Mouse (Mus musculus) neural tube, embryonic 11.5 days (tissue): ENCODE measurements around the gene Cdk14. TPM values are rescaled to one million over a fixed set of nuclear protein-coding genes. Genes with fewer than 3 reads are reported as not detected.

Experiments used
- ATAC-seq: fragments of 200-750 bp; cut with Nextera tagmentation; 2 replicates; pipeline ENCODE4 v1.8.0; 2017; ENCODE audit warnings: moderate number of reproducible peaks, mild to moderate bottlenecking, moderate TSS enrichment, moderate library complexity; ENCODE audit not compliant: insufficient read depth, low FRiP score, low TSS enrichment
- DNase-seq: peaks from one replicate; pipeline ENCODE4 v3.0.0-alpha.2; 2015; ENCODE audit warnings: low spot score
- H3K27ac ChIP-seq: fragments of 300-500 bp; sonication (generic); 2 replicates; pipeline ENCODE4 v1.5.1; 2014; ENCODE audit warnings: low read depth, mild to moderate bottlenecking, low read length
- H3K27me3 ChIP-seq: fragments of 300-500 bp; sonication (generic); 2 replicates; pipeline ENCODE4 v1.6.1; 2014; ENCODE audit warnings: mild to moderate bottlenecking, low read length, mixed read lengths; ENCODE audit not compliant: control insufficient read depth, insufficient read depth
- H3K36me3 ChIP-seq: fragments of 300-500 bp; sonication (generic); 2 replicates; pipeline ENCODE4 v1.6.1; 2014; ENCODE audit warnings: mild to moderate bottlenecking, low read length, moderate library complexity, mixed read lengths; ENCODE audit not compliant: control insufficient read depth, insufficient read depth
- H3K4me1 ChIP-seq: fragments of 300-500 bp; sonication (generic); 2 replicates; pipeline ENCODE4 v1.6.1; 2014; ENCODE audit warnings: low read length, mixed read lengths; ENCODE audit not compliant: control insufficient read depth, insufficient read depth
- H3K4me2 ChIP-seq: fragments of 300-500 bp; sonication (generic); 2 replicates; pipeline ENCODE4 v1.6.1; 2014; ENCODE audit warnings: low read depth, mild to moderate bottlenecking, moderate library complexity
- H3K4me3 ChIP-seq: fragments of 300-500 bp; sonication (generic); 2 replicates; pipeline ENCODE4 v1.5.1; 2014; ENCODE audit warnings: low read depth, low read length
- H3K9ac ChIP-seq: fragments of 300-500 bp; sonication (generic); 2 replicates; pipeline ENCODE4 v1.6.1; 2014; ENCODE audit warnings: mild to moderate bottlenecking, low read length
- H3K9me3 ChIP-seq: fragments of 300-500 bp; sonication (generic); 2 replicates; pipeline ENCODE4 v1.6.1; 2016; ENCODE audit warnings: low read length; ENCODE audit not compliant: control insufficient read depth
- WGBS: fragments of 180-500 bp; shearing (Covaris S2); extraction: QIAGEN DNeasy Blood & Tissue Kit; methylation state at CpG from one replicate; pipeline ENCODE4 v1.1.7; 2014; 5-methylcytosine and 5-hydroxymethylcytosine counted together
- polyA plus RNA-seq: library from polyadenylated mRNA; unstranded; fragments of >200 nt; fragmentation: Nextera tagmentation; extraction: Ambion mirVana; gene quantifications from 2 replicates; pipeline ENCODE4 v1.2.1, GENCODE M21; 2014

Cdk14 gene
- polyA plus RNA-seq, 1 experiment from 2014 or later = 29.5 TPM

GRCm38 (mm10) chr5:4825076-4825475, 595.0 kb downstream of the Cdk14 start:
- Histone ChIP-seq H3K4me2 (no peak overlapping the region), H3K9me3 (no peaks in the 10 kb centered on the region), H3K4me1 (peaks cover 4% of the 10 kb centered on the region; the same call in 1 of the 2 replicates), H3K9ac (no peak overlapping the region), H3K27ac (no peak overlapping the region), H3K4me3 (no peak overlapping the region), H3K27me3 (no peaks in the 10 kb centered on the region), H3K36me3 (no peaks in the 10 kb centered on the region)
- 94% methylated on average over 4 of the region's 4 CpGs for WGBS
- no peak for DNase-seq
- no peak for ATAC-seq

GRCm38 (mm10) chr5:4824171-4824570, 595.9 kb downstream of the Cdk14 start:
- DNase-seq (no peak), ATAC-seq (no peak)
- no peak overlapping the region for H3K4me2 ChIP-seq
- WGBS = 80% methylated on average over 1 of the region's 1 CpGs
- H3K9ac ChIP-seq = no peak overlapping the region
- H3K4me1 ChIP-seq = peaks cover 4% of the 10 kb centered on the region; the same call in 1 of the 2 replicates
- H3K36me3 ChIP-seq = no peaks in the 10 kb centered on the region
- no peak overlapping the region for H3K27ac ChIP-seq
- H3K4me3 ChIP-seq = no peak overlapping the region
- no peaks in the 10 kb centered on the region for H3K9me3 ChIP-seq
- H3K27me3 ChIP-seq = no peaks in the 10 kb centered on the region

- H3K4me2 ChIP-seq = no peak overlapping the region
- DNase-seq (no peak), ATAC-seq (no peak)
- H3K9me3 ChIP-seq = no peaks in the 10 kb centered on the region
- no peak overlapping the region for H3K9ac ChIP-seq
- 57% methylated on average over 2 of the region's 2 CpGs for WGBS
- no peaks in the 10 kb centered on the region for H3K27me3 ChIP-seq
- no peaks in the 10 kb centered on the region for H3K36me3 ChIP-seq
- no peak overlapping the region for H3K27ac ChIP-seq
- H3K4me1 ChIP-seq = peaks cover 4% of the 10 kb centered on the region; the same call in 1 of the 2 replicates
- no peak overlapping the region for H3K4me3 ChIP-seq
Measured at GRCm38 (mm10) chr5:4822041-4822440, 598.1 kb downstream of the Cdk14 start.

GRCm38 (mm10) chr5:4821368-4821771, 598.7 kb downstream of the Cdk14 start:
- Histone ChIP-seq H3K9me3 (no peaks in the 10 kb centered on the region), H3K36me3 (no peaks in the 10 kb centered on the region), H3K9ac (no peak overlapping the region), H3K27ac (no peak overlapping the region), H3K4me3 (no peak overlapping the region), H3K27me3 (no peaks in the 10 kb centered on the region), H3K4me1 (peaks cover 4% of the 10 kb centered on the region; the same call in 1 of the 2 replicates), H3K4me2 (no peak overlapping the region)
- peak; percentile 29 for DNase-seq
- ATAC-seq = no peak
- 18% methylated on average over 8 of the region's 8 CpGs for WGBS

- Histone ChIP-seq H3K27ac (no peak overlapping the region), H3K36me3 (no peaks in the 10 kb centered on the region), H3K27me3 (no peaks in the 10 kb centered on the region), H3K4me3 (no peak overlapping the region), H3K9ac (no peak overlapping the region), H3K4me1 (peaks cover 4% of the 10 kb centered on the region; the same call in 1 of the 2 replicates), H3K9me3 (no peaks in the 10 kb centered on the region), H3K4me2 (no peak overlapping the region)
- DNase-seq (no peak), ATAC-seq (no peak)
- 85% methylated on average over 5 of the region's 5 CpGs for WGBS
Measured at GRCm38 (mm10) chr5:4816981-4817380, 603.1 kb downstream of the Cdk14 start.

- 93% methylated on average over 7 of the region's 7 CpGs for WGBS
- no peak for DNase-seq
Measured at GRCm38 (mm10) chr5:4814465-4815204, 605.5 kb downstream of the Cdk14 start.

GRCm38 (mm10) chr5:4813357-4813756, 606.8 kb downstream of the Cdk14 start:
- H3K36me3 ChIP-seq = no peaks in the 10 kb centered on the region
- 90% methylated on average over 7 of the region's 7 CpGs for WGBS
- no peak for ATAC-seq

More at GRCm38 (mm10) chr5:4814465-4815204, 605.5 kb downstream of the Cdk14 start:
- Histone ChIP-seq H3K27me3 (no peaks in the 10 kb centered on the region), H3K36me3 (no peaks in the 10 kb centered on the region), H3K9me3 (no peaks in the 10 kb centered on the region), H3K4me2 (no peak overlapping the region), H3K4me1 (no peaks in the 10 kb centered on the region), H3K27ac (no peak overlapping the region), H3K9ac (no peak overlapping the region), H3K4me3 (no peak overlapping the region)
- no peak for ATAC-seq

GRCm38 (mm10) chr5:4812036-4812729, 607.9 kb downstream of the Cdk14 start:
- H3K27ac ChIP-seq = no peak overlapping the region
- H3K9ac ChIP-seq = no peak overlapping the region

More at GRCm38 (mm10) chr5:4813357-4813756, 606.8 kb downstream of the Cdk14 start:
- Histone ChIP-seq H3K9ac (no peak overlapping the region), H3K4me1 (no peaks in the 10 kb centered on the region), H3K9me3 (no peaks in the 10 kb centered on the region), H3K27me3 (no peaks in the 10 kb centered on the region), H3K4me3 (no peak overlapping the region), H3K4me2 (no peak overlapping the region), H3K27ac (no peak overlapping the region)
- DNase-seq = no peak

More at GRCm38 (mm10) chr5:4812036-4812729, 607.9 kb downstream of the Cdk14 start:
- Histone ChIP-seq H3K27me3 (no peaks in the 10 kb centered on the region), H3K9me3 (no peaks in the 10 kb centered on the region), H3K4me1 (no peaks in the 10 kb centered on the region), H3K4me2 (no peak overlapping the region), H3K36me3 (no peaks in the 10 kb centered on the region), H3K4me3 (no peak overlapping the region)
- ATAC-seq (peak; percentile 16; the same call in 1 of the 2 replicates), DNase-seq (peak; percentile 20)
- 57% methylated on average over 13 of the region's 13 CpGs for WGBS
